Mouse (Mus musculus): ENCODE measurements around the gene Gramd1b. TPM values are rescaled to one million over a fixed set of nuclear protein-coding genes. Genes with fewer than 3 reads are reported as not detected.

Gene Gramd1b
- polyA plus RNA-seq, 1 experiment from 2014 or later = 2.7 TPM

- no peak overlapping the region for H3K4me3 ChIP-seq
- no peak overlapping the region for H3K27ac ChIP-seq
- no peaks in the 10 kb centered on the region for H3K27me3 ChIP-seq (ENCODE audit: low read depth, poor library complexity, severe bottlenecking)
- no peaks in the 10 kb centered on the region for H3K4me1 ChIP-seq
- WGBS = 81% methylated on average over 6 of the region's 6 CpGs
- H3K9me3 ChIP-seq (replicated peaks) = no peaks in the 10 kb centered on the region
- no peak for DNase-seq (ENCODE audit: low spot score)
- H3K36me3 ChIP-seq = no peaks in the 10 kb centered on the region
Observed at GRCm38 (mm10) chr9:40545193-40545592, 14.0 kb upstream of the Gramd1b start.

GRCm38 (mm10) chr9:40539588-40540140, 8.5 kb upstream of the Gramd1b start:
- Histone ChIP-seq H3K36me3 (no peaks in the 10 kb centered on the region), H3K4me3 (no peak overlapping the region), H3K9me3 (replicated peaks) (no peaks in the 10 kb centered on the region), H3K27ac (no peak overlapping the region), H3K4me1 (no peaks in the 10 kb centered on the region), H3K27me3 (ENCODE audit: low read depth, poor library complexity, severe bottlenecking) (no peaks in the 10 kb centered on the region)
- 83% methylated on average over 8 of the region's 8 CpGs for WGBS
- DNase-seq (ENCODE audit: low spot score) = no peak

- 42% methylated on average over 2 of the region's 2 CpGs for WGBS
- H3K4me1 ChIP-seq = no peaks in the 10 kb centered on the region
- H3K9me3 ChIP-seq (replicated peaks) = no peaks in the 10 kb centered on the region
- H3K36me3 ChIP-seq = no peaks in the 10 kb centered on the region
- no peak overlapping the region for H3K27ac ChIP-seq
- no peak overlapping the region for H3K4me3 ChIP-seq
- DNase-seq (ENCODE audit: low spot score) = no peak
- H3K27me3 ChIP-seq (ENCODE audit: low read depth, poor library complexity, severe bottlenecking) = peaks cover 2% of the 10 kb centered on the region; the same call in 1 of the 2 replicates
Observed at GRCm38 (mm10) chr9:40537708-40538105, 6.5 kb upstream of the Gramd1b start.

- no peak for DNase-seq (ENCODE audit: low spot score)
- Histone ChIP-seq H3K4me3 (no peak overlapping the region), H3K36me3 (no peaks in the 10 kb centered on the region), H3K4me1 (no peaks in the 10 kb centered on the region), H3K27me3 (ENCODE audit: low read depth, poor library complexity, severe bottlenecking) (peaks cover 7% of the 10 kb centered on the region), H3K27ac (no peak overlapping the region), H3K9me3 (replicated peaks) (no peaks in the 10 kb centered on the region)
- 86% methylated on average over 3 of the region's 3 CpGs for WGBS
Observed at GRCm38 (mm10) chr9:40537044-40537707, 6.0 kb upstream of the Gramd1b start.

- 64% methylated on average over 8 of the region's 8 CpGs for WGBS
- H3K4me3 ChIP-seq = peak overlapping the region; percentile 62
- H3K36me3 ChIP-seq = no peaks in the 10 kb centered on the region
- H3K27me3 ChIP-seq (ENCODE audit: low read depth, poor library complexity, severe bottlenecking) = peaks cover 37% of the 10 kb centered on the region
- no peaks in the 10 kb centered on the region for H3K9me3 ChIP-seq (replicated peaks)
- H3K27ac ChIP-seq = no peak overlapping the region
- H3K4me1 ChIP-seq = peaks cover 12% of the 10 kb centered on the region
- no peak for DNase-seq (ENCODE audit: low spot score)
Observed at GRCm38 (mm10) chr9:40530536-40530935, 647 bp downstream of the Gramd1b start.

- no peak overlapping the region for H3K4me3 ChIP-seq
- no peaks in the 10 kb centered on the region for H3K36me3 ChIP-seq
- H3K4me1 ChIP-seq = peaks cover 12% of the 10 kb centered on the region
- H3K27ac ChIP-seq = no peak overlapping the region
- DNase-seq (ENCODE audit: low spot score) = no peak
- WGBS = 74% methylated on average over 4 of the region's 4 CpGs
- peaks cover 37% of the 10 kb centered on the region for H3K27me3 ChIP-seq (ENCODE audit: low read depth, poor library complexity, severe bottlenecking)
- H3K9me3 ChIP-seq (replicated peaks) = no peaks in the 10 kb centered on the region
Observed at GRCm38 (mm10) chr9:40528733-40529132, 2.5 kb downstream of the Gramd1b start.

- no peaks in the 10 kb centered on the region for H3K36me3 ChIP-seq
- DNase-seq (ENCODE audit: low spot score) = no peak
- peaks cover 28% of the 10 kb centered on the region for H3K27me3 ChIP-seq (ENCODE audit: low read depth, poor library complexity, severe bottlenecking)
- no peak overlapping the region for H3K27ac ChIP-seq
- 72% methylated on average over 3 of the region's 3 CpGs for WGBS
- peaks cover 12% of the 10 kb centered on the region for H3K4me1 ChIP-seq
- H3K4me3 ChIP-seq = no peak overlapping the region
- H3K9me3 ChIP-seq (replicated peaks) = no peaks in the 10 kb centered on the region
Observed at GRCm38 (mm10) chr9:40526928-40527327, 4.3 kb downstream of the Gramd1b start.

- Histone ChIP-seq H3K9me3 (replicated peaks) (no peaks in the 10 kb centered on the region), H3K27me3 (ENCODE audit: low read depth, poor library complexity, severe bottlenecking) (no peaks in the 10 kb centered on the region), H3K4me1 (no peaks in the 10 kb centered on the region), H3K4me3 (no peak overlapping the region), H3K36me3 (no peaks in the 10 kb centered on the region), H3K27ac (no peak overlapping the region)
- DNase-seq (ENCODE audit: low spot score) = no peak
- WGBS = 85% methylated on average over 7 of the region's 7 CpGs
Observed at GRCm38 (mm10) chr9:40522156-40522555, 9.0 kb downstream of the Gramd1b start.

- no peak for DNase-seq (ENCODE audit: low spot score)
- no peak overlapping the region for H3K4me3 ChIP-seq
- WGBS = 88% methylated on average over 6 of the region's 6 CpGs
Observed at GRCm38 (mm10) chr9:40521097-40521496, 10.1 kb downstream of the Gramd1b start.

GRCm38 (mm10) chr9:40519294-40519693, 11.9 kb downstream of the Gramd1b start:
- Histone ChIP-seq H3K27me3 (ENCODE audit: low read depth, poor library complexity, severe bottlenecking) (no peaks in the 10 kb centered on the region), H3K36me3 (no peaks in the 10 kb centered on the region), H3K9me3 (replicated peaks) (no peaks in the 10 kb centered on the region), H3K4me3 (no peak overlapping the region), H3K27ac (no peak overlapping the region), H3K4me1 (no peaks in the 10 kb centered on the region)
- no peak for DNase-seq (ENCODE audit: low spot score)
- 85% methylated on average over 3 of the region's 3 CpGs for WGBS

More at GRCm38 (mm10) chr9:40521097-40521496, 10.1 kb downstream of the Gramd1b start:
- Histone ChIP-seq H3K4me1 (no peaks in the 10 kb centered on the region), H3K36me3 (no peaks in the 10 kb centered on the region), H3K27ac (no peak overlapping the region), H3K27me3 (ENCODE audit: low read depth, poor library complexity, severe bottlenecking) (no peaks in the 10 kb centered on the region), H3K9me3 (replicated peaks) (no peaks in the 10 kb centered on the region)

GRCm38 (mm10) chr9:40511970-40512369, 19.2 kb downstream of the Gramd1b start:
- no peak overlapping the region for H3K27ac ChIP-seq
- 0 out of 2 replicates have a peak, but pooled peaks cover 4% of the 10 kb centered on the region for H3K4me1 ChIP-seq
- WGBS = 87% methylated on average over 2 of the region's 2 CpGs
- no peak for DNase-seq (ENCODE audit: low spot score)
- no peaks in the 10 kb centered on the region for H3K9me3 ChIP-seq (replicated peaks)
- no peaks in the 10 kb centered on the region for H3K36me3 ChIP-seq
- no peak overlapping the region for H3K4me3 ChIP-seq
- H3K27me3 ChIP-seq (ENCODE audit: low read depth, poor library complexity, severe bottlenecking) = no peaks in the 10 kb centered on the region

GRCm38 (mm10) chr9:40509479-40509878, 21.7 kb downstream of the Gramd1b start:
- 81% methylated on average over 6 of the region's 6 CpGs for WGBS
- Histone ChIP-seq H3K36me3 (no peaks in the 10 kb centered on the region), H3K4me3 (no peak overlapping the region), H3K27ac (no peak overlapping the region), H3K4me1 (0 out of 2 replicates have a peak, but pooled peaks cover 4% of the 10 kb centered on the region), H3K9me3 (replicated peaks) (no peaks in the 10 kb centered on the region), H3K27me3 (ENCODE audit: low read depth, poor library complexity, severe bottlenecking) (no peaks in the 10 kb centered on the region)
- no peak for DNase-seq (ENCODE audit: low spot score)

GRCm38 (mm10) chr9:40506576-40506975, 24.6 kb downstream of the Gramd1b start:
- no peak for DNase-seq (ENCODE audit: low spot score)
- Histone ChIP-seq H3K27me3 (ENCODE audit: low read depth, poor library complexity, severe bottlenecking) (no peaks in the 10 kb centered on the region), H3K4me3 (no peak overlapping the region), H3K9me3 (replicated peaks) (no peaks in the 10 kb centered on the region), H3K36me3 (no peaks in the 10 kb centered on the region), H3K4me1 (no peaks in the 10 kb centered on the region), H3K27ac (no peak overlapping the region)
- WGBS = 82% methylated on average over 3 of the region's 3 CpGs

Measured in limb, embryonic 10.5 days (tissue).